Mouse (Mus musculus) adrenal gland, postnatal 14 days (tissue): Measurements from ENCODE around the gene Thap8. TPM values are rescaled to one million over a fixed set of nuclear protein-coding genes. Genes with fewer than 3 reads are reported as not detected.

Experiments used
- DNase-seq: peaks from one replicate; pipeline ENCODE4 v3.0.0; 2021; ENCODE audit warnings: mixed read lengths
- total RNA-seq: library from RNA; stranded (reverse); gene quantifications from 2 replicates; pipeline ENCODE4 v1.2.3, GENCODE M21; 2021

The Thap8 gene
- total RNA-seq, 1 experiment from 2014 or later: 0.33 TPM

DNA sequence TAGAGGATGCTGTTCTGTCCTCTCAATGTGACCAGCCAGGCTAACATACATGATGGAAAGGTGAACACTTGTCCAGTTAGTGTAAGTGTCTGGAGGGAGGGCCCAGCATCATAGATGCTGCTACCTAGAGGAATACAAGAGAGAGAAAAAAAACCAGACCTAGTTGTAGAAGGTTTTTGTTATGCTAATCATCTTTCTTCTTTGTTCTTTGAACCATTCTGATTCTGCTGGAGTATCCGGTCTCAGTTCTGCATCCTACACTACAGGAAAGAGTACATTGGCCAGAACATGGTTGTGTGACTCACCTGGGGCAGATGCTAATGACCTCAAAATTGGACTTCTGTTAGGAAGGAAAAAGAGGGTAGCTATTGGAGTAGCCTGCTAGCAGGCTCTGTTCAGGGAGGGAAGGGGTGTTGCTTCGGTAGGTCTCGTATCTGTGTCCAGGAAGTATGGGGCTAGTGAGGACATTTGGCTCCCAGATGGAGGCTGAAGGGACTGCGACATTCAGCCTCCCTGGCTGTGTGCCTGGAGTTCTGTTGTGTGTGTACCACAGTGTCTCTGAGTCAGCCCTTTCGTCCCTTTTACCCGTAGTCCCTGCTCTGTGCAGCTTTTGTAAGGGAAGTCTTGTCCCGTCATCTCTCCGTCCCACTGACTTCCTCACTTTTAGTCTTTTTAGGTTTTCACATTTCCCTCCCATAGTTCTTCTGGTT lies 7.0 kb downstream of the Thap8 start:
- DNase-seq: peak; percentile 70

DNA sequence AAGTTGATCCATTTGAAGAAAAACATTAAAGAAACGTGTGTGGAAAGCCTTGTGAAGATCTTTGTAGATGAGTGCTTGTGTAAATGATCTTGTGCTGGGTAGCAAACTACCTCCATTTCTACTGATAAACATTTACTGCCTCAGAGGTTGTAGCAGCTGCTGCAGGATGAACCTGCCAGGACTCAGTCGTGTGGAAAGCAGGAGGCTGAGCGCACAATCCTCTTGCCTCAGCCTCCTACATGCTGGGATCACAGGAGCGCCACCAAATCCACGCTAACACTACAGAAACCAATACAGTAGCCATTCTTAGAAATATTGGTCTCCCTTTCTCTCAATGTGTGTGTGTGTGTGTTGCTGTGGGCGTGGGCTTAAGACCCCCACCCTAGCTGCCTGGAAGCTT lies 8.2 kb downstream of the Thap8 start:
- DNase-seq: no peak

DNA sequence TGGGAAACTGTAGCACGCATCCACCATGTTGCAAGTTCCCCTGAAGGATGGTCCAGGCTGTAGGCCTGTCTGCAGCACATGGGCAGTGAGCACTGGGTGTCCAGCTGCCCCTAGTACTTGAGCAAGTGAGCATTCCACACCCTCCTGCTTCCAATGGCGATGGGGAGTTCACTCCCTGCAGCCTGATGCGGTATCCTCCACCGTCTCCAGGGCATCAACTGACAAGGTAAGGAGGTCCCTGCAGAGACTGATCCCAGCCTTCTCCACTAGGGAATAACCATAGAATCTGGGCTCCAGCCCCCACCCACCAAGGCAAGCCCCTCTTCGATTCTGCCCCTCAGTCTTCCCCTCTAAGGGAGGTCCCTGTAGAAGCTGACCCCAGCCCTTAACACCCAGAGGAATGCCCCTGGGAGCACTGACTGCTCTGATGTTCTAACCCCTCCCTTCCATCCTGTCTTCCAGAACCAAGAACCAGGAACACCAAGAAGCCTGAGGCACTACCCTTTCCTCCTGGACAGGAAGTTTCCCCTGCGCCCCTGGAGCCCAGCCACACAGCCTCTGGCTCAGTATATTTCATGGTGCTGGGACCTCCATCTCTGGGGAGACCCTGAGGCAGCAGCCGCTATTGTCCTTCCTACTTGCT lies 9.3 kb downstream of the Thap8 start:
- DNase-seq: no peak

DNA sequence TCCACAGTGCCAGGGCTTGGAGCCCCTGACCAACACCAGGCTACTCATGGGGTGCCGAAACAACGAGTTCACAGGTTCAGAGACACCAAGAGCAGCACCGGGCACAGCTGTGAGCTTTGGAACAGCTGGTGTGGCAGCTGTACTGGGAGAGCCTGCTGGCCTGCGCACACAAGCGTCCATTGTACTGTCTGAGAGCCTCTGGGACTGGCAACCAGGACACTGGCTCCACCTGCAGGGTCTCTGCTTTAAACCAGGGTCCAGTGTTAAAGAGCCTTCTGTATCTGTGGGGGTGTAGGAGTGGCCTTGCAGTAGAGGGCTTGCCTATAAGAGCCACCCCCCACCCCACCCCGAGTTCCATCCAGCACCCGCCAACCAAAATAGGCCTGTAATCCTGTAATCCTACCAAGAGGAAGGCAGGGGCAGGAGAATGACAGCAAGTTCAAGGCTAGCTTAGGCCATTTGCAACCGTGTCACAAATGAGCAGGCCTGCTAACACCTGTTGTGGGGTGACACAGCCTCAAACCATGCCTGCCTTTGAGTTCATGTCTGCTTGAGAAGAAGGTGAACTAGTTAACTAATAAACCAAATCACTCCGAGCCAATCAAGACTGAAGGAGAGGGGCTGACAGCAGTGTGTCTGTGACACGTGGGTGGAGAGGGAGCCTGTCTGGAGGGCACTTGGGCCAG lies 10.0 kb downstream of the Thap8 start:
- DNase-seq: no peak

DNA sequence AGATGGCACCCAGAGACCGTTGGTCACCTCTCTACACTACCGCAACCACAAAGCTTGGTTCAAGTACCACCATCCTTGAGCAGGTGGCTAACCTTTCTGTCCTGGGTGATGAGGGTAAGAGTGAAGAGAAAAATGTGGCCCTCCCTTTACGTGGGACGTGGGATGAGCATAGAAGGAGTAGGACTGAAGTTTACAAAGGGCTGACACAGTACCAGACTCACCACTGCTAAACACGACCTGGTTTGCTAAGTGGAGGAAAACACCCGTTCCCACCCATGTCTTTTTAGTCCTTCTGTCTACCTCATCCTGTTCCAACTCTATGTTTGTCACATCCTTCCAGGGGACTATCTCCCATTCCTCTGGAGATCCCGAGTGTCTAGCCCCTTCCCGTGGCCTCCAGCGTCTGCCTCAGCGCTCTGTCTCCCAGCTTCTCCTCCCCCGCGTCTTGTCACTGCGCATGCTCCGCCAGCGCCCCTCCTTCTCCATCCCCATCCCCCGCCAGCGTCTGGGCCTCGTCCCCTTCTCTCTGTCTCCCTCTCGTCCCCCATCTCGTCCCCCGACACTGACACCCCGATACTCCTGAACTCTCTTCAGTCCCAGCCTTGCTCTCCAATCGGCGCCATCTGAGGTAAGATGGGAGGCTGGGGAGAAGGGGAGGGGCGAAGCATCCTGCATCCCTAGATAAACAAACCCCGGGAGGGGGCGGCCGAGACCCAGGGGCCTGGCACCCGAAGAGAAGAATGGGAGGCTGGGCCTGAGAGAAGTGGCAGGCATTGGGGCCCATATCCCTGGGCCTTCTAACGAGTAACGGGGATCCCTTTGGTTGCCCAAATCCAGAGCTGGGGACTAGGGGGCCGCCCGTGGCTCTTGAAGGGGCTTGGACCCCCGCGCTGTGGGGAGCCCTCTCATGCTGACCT lies 11.6 kb downstream of the Thap8 start, which contains the start of gene Clip3:
Gene Clip3 (plus strand): TSS at position 514 of the 917 bp plus-strand sequence.
- peak; percentile 76 for DNase-seq

DNA sequence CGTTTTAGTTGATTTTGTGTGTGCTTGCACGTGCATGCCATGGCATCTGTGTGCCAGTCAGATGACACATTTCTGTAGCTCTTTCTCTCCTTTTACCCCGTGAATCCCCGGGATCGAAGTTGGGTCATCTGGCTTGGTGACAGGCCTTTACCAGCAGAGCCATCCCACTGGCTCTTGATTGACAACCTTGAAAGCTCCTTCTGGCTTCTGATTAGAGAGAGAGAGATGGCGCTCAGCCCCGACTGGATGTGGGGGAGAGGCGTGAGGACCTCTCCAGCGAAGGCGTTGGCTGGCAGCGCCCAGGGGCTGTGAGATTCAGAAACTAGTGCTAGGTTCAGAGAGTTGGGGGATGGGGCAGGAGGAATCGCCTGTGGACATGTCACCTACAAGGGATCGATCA lies 13.9 kb downstream of the Thap8 start:
- no peak for DNase-seq

DNA sequence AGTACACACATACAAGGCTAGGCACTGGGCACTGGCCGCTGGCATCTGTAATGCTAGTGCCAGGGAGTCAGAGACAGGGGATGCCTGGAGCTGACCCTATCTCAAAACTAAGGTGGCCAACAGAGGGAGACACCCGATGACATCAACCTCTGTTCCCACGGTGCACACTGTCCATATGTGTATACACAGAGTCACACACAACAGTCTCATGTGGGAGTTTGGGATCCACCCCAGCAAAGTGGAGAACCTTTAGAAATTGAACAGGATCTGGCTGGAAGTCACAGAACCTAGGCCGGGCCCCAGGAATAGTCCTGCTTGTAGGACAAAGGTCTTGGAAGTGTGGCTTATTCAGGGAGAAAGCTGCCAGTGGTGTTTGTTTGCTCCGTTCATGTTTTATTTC lies 14.4 kb downstream of the Thap8 start:
- DNase-seq: no peak

DNA sequence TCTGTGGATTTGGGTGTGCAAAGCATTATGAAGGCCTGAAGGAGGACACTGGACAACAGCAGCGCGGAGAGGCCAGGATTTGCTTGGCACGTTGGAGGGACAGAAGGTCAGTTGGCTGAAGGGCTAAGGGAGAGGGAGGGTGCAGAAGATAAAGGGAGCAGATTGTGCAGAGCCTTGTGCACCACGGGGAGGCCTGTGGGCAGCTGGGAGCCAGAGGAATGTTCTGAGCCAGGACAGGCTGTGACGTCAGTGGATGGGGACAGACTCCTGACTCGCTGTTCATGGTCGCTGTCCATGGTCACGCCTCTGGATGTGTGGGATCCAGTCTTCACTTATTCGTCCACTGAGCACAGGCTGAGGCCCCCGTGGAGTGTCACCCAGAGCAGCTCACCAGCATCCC lies 15.2 kb downstream of the Thap8 start:
- DNase-seq: peak; percentile 89

DNA sequence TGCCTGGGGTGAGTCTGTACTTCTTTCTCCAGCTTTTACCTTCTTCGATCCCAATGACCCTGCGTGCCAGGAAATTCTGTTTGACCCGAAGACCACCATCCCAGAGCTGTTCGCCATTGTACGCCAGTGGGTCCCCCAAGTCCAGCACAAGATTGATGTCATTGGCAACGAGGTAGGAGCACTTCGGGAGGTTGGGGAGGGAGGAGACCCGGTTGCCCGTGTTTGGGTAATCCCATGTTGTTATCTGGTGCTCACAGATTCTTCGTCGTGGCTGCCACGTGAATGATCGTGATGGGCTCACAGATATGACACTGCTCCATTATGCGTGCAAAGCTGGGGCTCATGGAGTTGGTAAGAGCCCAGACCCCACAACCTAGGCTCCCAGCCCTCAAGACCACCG lies 16.9 kb downstream of the Thap8 start:
- no peak for DNase-seq

DNA sequence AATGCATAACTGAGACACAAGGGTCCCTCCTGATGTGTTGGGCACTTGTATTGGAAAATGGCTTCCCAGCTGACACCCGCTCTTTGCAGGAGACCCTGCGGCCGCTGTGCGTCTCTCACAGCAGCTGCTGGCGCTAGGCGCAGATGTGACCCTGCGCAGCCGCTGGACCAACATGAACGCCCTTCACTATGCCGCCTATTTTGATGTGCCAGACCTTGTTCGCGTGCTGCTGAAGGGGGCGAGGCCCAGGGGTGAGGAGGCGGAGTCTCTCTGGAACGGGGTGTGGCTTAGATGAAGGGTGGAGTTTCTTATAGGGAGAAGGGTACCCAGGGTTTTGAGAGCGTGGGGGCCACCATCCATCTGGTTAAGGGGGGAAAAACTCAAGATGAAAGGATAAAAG lies 17.4 kb downstream of the Thap8 start:
- no peak for DNase-seq

DNA sequence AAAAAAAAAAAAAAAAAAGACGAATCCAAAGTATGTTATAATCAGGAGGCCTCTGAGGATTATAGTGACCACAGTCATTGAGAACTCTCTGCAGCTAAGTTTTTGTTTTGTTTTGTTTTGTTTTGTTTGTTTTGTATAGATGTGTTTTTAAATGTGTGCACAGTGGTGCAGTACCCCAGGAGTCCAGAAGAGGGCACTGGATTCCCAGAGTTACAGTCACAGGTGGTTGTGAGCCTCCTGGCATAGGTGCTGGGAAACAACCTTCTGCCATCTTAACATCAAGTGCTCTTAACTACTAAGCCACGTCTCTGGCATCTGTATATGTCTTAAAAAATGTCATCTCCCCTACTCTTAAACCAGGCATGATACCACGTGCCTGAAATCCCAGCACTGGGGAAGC lies 21.0 kb downstream of the Thap8 start:
- DNase-seq: no peak

DNA sequence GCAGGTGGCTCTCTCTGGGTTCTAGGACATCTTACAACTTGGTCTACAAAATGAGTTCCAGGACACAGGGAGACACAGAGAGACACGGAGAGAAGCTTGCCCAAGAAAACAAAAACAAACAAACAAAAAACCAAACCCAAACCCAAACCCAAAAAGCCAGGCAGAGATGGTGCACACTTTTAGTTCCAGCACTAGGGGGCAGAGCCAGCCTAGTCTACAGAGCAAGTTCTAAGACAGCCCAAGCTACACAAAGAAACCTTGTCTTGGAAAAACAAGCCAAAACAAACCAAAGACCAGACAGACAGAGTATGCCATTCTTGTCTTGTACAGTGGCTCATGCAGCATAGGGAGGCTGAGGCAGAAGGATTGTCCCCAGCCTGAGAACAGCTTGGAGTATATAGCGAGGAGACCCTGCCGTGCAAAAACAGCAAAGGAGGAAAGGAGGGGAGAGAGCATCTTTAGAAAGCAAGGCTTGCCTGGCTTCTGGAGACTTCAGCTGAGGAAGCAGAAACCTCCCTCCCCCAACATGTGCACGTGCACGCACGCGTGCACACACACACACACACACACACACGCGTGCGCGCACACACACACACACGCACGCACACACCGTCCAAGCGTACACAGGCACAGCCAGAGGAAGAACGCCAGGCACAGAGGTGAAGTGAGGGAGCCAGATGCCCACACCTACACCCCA lies 26.3 kb downstream of the Thap8 start:
- no peak for DNase-seq

DNA sequence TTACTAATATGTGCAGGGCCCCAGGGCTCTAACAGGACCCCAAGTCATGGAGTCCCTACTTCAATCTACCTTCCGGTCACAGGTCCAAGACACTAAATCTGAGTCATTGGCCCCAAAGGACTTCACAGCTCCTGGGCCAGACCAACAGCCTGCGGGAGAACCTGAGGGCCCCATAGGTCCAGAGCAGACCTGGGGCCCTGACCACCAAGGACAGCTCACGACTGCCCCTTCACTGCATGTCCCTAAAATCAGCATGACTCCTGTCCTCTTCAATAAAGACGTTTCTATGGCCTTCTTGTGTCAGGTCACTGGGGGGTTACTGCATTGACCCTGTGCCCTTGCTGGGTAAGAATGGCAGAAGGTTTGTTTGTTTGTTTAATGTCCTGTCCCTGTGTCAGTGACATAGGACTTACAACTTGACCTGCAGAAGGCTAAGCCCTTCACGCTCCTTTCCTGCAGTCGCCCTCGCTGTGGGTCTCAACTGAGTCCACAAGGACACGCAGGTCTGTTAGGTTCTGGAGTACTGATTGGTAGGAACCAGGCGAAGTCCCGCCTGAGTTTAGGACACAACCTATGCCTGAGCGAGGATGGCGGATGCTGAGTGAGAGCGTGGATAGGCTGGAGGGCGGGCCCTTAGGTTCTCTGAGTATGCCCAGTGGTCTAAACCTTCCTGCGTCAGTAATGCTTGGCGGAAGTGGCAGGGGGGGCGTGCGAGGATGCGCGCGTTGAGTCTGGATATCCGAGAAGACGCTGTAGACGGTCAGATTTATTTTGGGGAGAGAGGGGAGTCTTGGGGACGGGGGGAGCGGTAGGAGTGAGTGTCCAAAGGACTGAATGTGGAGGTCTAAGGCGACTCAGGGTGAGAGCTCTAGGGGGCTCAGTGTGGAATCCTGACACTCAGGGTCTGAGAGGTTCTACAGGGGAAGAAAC lies 28.4 kb downstream of the Thap8 start, which contains the start of gene Alkbh6:
Gene Alkbh6 (plus strand): TSS at position 642 of the 930 bp plus-strand sequence.
- peak; percentile 96 for DNase-seq

DNA sequence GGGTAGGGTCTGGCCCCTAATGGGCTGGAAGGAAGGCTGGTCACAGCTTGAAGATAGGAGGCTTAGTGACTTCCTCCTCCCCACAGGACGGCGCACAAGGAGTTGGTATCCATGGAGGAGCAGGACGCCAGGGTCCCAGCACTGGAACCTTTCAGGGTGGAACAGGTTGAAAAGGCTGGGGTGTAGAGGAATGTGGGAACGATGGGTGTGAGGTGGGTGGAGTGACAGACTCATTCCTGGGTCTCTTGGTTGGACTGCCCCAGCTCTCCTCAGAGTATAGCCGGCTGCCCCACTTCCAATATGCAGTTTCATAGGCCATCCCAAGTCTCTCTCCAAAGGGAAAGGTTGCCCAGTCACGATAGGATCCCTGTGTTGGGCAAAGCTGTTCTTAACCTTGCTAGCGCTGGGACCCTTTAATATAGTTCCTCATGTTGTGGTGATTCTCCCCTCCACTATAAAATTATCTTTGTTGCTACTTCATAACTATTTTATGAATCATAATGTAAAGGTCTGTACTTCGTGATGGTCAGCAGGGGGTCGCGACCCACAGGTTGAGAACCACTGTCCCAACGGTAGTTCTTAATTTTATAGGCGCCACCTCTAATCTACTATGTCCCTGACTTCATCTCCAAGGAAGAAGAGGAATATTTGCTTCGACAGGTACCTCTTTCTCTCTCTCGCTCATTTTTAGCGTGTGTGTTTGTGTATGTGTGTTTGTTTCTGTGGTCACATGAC lies 29.7 kb downstream of the Thap8 start:
- no peak for DNase-seq

DNA sequence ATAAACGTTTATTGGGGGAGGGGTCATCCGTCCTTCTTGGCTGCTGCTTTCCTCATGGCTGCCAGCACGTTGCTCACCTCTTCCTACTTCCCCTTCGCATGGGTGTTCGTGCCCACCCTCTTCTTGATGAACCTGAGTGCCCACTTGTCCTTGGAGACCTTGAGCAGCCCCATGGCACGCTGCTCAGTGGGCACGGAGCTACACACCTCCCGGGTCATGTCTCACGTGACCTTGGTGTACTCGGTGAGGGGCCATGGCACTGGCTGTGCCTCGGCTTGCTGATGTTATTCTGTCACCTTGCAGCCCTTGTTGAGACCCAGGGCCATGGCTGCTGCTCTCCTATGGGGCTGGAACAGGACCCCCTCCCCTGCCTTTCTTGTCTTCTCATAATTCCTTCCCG lies 30.2 kb downstream of the Thap8 start:
- DNase-seq: no peak

DNA sequence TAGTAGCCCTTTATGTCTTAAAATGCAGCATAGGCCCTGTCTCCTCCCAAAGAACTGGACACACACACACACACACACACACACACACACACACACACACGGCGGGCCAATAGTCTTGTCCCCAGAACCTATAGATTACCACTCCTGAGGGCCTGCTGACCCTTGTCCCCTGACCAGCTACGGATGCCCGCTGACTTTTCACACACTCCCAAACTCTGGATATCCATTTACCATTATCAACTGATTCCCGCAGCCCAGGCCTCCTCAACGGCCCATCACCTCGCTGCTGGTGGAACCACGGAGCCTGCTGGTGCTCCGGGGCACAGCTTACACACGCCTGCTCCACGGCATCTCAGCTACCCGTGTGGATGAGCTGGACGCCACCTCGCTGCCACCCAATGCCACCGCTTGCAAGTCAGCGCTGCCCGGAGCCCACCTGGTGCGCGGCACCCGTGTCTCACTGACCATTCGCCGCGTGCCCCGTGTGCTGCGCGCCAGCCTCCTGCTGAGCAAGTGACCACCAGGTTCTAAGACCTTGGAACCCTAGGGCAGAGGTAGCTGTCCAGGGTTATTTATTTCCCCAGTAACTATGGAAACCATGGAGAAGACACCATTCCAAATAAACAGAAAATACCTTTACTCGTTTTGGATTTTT lies 33.9 kb downstream of the Thap8 start:
- no peak for DNase-seq

DNA sequence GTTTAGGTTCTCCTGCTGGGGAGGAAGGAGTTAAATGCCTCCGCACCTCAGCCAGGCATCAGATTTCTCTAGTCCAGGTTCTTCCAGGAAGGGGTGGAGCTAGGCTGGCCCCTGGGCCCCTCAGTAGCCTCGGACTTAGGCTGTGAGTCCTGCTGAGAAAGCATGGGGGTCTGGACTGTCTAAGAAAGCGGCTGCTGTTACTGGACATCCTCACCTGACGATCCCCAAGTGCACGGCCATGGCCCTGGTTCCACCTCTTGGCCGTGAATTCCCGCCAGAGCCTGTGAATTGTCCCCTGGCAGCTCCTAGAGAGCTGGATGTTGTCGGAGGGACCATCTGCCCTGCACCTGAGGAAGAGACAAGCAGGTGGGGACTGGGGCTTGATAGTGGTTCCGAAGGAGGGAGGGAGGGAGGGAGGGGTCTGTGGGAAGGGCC lies 34.8 kb downstream of the Thap8 start, which contains the start of gene Syne4:
Gene Syne4 (plus strand): TSS at position 87 of the 435 bp plus-strand sequence.
- DNase-seq: no peak

DNA sequence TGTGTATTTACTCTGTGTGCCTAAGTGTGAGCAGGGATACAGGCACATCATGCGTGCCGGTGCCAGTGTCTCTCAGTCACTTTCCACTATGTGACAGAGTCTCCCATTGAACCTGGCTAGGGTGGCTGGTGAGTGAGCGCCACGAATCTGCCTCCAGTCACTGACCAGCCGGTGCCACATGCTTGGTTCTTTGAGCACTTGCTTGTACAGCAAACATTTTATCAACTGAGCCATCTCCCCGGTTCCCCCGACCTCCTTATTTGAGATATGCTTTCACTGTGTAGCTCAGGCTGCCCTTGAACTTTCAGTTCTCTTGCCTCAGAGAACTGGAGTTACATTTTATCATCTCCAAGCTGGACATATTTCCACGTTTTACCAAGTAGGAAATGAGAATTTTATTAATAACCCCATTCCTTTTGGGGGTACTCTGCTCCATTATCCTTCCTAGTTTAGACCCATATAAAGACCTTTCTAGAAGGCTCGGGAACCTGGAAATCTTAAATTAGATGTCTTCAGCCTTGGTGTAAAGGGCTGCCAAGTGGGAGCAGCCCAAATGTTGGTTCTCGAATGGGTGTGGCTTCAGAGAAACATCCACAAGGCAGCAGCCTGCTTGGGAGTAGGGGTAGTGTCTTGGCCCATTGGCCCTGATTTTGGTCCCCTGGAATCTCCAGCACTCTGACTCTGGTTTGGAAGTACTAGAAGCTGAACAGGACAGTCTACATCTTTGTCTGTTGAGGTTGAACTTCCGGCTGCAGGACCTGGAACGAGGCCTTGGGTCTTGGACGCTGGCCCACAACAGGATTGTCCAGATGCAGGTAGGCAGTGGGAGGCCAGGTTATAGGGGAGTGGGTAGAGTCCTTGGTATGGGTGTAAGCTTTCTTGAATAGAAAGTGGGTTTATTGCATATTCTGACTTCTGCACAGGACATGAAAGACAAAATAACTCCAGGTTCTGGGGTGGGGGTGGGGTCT lies 36.0 kb downstream of the Thap8 start:
- DNase-seq: peak; percentile 38
